Mouse (Mus musculus) cerebellum, postnatal 4 days (tissue): ENCODE results near the gene Dll4.

ENCODE experiments used
- DNase-seq, 2 experiments: peaks; one replicate each; pipeline ENCODE4 v3.0.0; 2022; ENCODE audit warnings: low spot score in 2 of 2, mixed read lengths in 1 of 2

The Dll4 gene

GRCm38 (mm10) chr2:119325568-119326143 is at the start of gene Dll4:
TSS of gene Dll4 (plus strand) at chr2:119325784.
- no peak for DNase-seq

- DNase-seq: no peak
These were observed 48.7 kb upstream of the Dll4 start for GRCm38 (mm10) chr2:119276926-119277325.

GRCm38 (mm10) chr2:119277810-119278209 is 47.8 kb upstream of the Dll4 start:
- DNase-seq: no peak

- no peak for DNase-seq
These were observed 43.6 kb upstream of the Dll4 start for GRCm38 (mm10) chr2:119281899-119282565.

GRCm38 (mm10) chr2:119287372-119287771 is 38.2 kb upstream of the Dll4 start:
- DNase-seq: no peak

- DNase-seq: peak; percentile 97 to 98
These were observed 37.2 kb upstream of the Dll4 start, which contains the start of gene Vps18 for GRCm38 (mm10) chr2:119288270-119288882. TSS of gene Vps18 (plus strand) at chr2:119288740.

- no peak for DNase-seq
These were observed 36.6 kb upstream of the Dll4 start for GRCm38 (mm10) chr2:119289014-119289416.

- DNase-seq: no peak
These were observed 33.3 kb upstream of the Dll4 start for GRCm38 (mm10) chr2:119292281-119292680.

- no peak for DNase-seq
These were observed 32.7 kb upstream of the Dll4 start for GRCm38 (mm10) chr2:119292852-119293251.

GRCm38 (mm10) chr2:119293311-119293710 is 32.3 kb upstream of the Dll4 start:
- DNase-seq: no peak

- no peak for DNase-seq
These were observed 31.7 kb upstream of the Dll4 start for GRCm38 (mm10) chr2:119293776-119294390.

- no peak for DNase-seq
These were observed 31.2 kb upstream of the Dll4 start for GRCm38 (mm10) chr2:119294411-119294810.

- DNase-seq: no peak
These were observed 28.8 kb upstream of the Dll4 start for GRCm38 (mm10) chr2:119296756-119297155.

- DNase-seq: no peak
These were observed 28.1 kb upstream of the Dll4 start for GRCm38 (mm10) chr2:119297506-119297905.

- DNase-seq: peak in 1 of 2 experiments; percentile 70
These were observed 27.3 kb upstream of the Dll4 start for GRCm38 (mm10) chr2:119298330-119298729.

GRCm38 (mm10) chr2:119298839-119299238 is 26.7 kb upstream of the Dll4 start:
- no peak for DNase-seq

- peak in 1 of 2 experiments; percentile 78 for DNase-seq
These were observed 25.4 kb upstream of the Dll4 start for GRCm38 (mm10) chr2:119299981-119300818.

GRCm38 (mm10) chr2:119300819-119301493 is 24.6 kb upstream of the Dll4 start:
- peak in 1 of 2 experiments; percentile 47 for DNase-seq

GRCm38 (mm10) chr2:119302876-119303275 is 22.7 kb upstream of the Dll4 start:
- DNase-seq: no peak

GRCm38 (mm10) chr2:119304391-119304790 is 21.2 kb upstream of the Dll4 start:
- DNase-seq: no peak

- no peak for DNase-seq
These were observed 20.8 kb upstream of the Dll4 start for GRCm38 (mm10) chr2:119304798-119305208.
